Mouse (Mus musculus): ENCODE data around the gene Casp7.
A peak's percentile ranks its signal among the peaks of the same experiment; 100 is the strongest.
"Not testable (repeated sequence)": the region's sequence is repeated elsewhere in the genome, so short reads cannot be mapped to it uniquely, and the experiment has no call there.

Casp7 gene

GRCm38 (mm10) chr19:56386095-56386494, 10.8 kb upstream of the Casp7 start:
- no peak for DNase-seq

GRCm38 (mm10) chr19:56387726-56388302, 9.1 kb upstream of the Casp7 start:
- no peak for DNase-seq

- no peak for DNase-seq
Measured at GRCm38 (mm10) chr19:56389176-56389575, 7.8 kb upstream of the Casp7 start.

DNA sequence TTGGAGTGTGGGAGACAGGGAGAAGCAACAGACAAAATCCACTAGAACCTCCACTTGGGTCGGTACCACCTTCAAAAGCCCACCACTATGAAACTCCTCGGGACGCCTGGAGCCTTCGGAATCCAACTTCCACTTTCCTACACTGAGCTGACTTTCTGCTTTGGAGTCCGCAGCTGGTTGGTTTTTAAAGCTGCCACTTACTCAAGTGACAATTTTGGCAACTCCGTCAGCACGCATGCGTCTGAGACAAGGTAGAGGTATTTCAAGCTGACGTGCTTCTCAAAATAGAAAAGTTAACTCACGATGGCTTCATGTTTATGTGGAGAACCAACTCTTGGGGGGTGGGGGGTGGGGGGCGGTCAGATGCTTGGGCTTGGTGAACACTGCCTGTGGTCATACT, 7.0 kb upstream of the Casp7 start, which contains the start of gene Nrap:
Nrap (minus strand) TSS at position 159 of the 400 bp plus-strand sequence.
- no peak for DNase-seq

GRCm38 (mm10) chr19:56391307-56392046, 5.5 kb upstream of the Casp7 start:
- no peak for DNase-seq

DNA sequence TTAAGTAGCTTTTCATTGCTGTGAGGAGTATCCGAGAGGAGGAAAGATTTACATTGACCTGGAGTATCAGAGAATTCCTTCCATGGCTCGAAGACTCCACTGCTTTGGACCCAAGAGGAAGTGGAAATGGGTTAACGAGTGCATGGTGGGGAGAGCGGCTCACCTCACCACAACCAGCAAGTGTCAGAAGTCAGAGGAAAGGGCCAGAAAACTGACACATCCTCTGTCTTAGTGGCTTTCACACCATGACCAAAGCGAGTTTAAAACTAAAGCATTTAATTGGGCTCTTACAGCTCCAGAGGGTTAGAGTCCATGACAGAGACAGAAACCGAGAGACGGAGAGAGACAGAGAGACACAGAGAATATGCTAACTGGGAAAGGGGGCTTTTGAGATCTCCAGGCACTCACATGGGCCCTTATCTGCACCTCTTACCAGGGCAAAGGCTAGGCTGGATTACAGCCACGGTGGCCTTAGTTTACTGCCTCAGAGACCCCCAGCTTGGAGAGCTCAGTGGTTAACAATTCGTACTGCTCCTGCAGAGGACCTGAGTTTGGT, 3.5 kb upstream of the Casp7 start:
- DNase-seq, result no peak

GRCm38 (mm10) chr19:56395183-56395935, 1.6 kb upstream of the Casp7 start:
- DNase-seq, result no peak

- DNase-seq, result no peak
Measured at GRCm38 (mm10) chr19:56396227-56396626, 702 bp upstream of the Casp7 start.

- DNase-seq, result no peak
Measured at GRCm38 (mm10) chr19:56397663-56398527, 966 bp downstream of the Casp7 start.

GRCm38 (mm10) chr19:56398528-56398795, 1.5 kb downstream of the Casp7 start:
- DNase-seq, result no peak

DNA sequence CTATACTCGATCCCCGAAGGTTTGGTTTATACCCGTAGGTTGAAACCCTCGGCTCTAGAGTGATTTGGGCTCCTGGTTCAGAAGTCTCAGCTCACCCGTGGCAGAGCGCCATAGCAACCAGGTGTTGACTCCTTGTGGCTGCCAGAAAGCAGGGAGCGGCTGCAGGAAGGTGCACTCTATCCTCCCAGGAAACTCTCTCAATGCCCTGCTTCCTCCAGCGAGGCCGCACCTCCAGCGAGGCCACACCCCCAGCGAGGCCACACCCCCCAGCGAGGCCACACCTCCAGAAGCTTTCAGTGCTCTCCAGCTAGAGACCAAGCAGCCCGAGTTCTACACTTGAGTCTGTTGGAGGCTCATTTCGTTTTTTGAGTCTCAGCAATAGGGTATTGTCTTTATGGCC, 3.3 kb downstream of the Casp7 start:
- DNase-seq, result peak in 1 of 2 experiments; percentile 30

GRCm38 (mm10) chr19:56401864-56402263, 4.9 kb downstream of the Casp7 start:
- no peak for DNase-seq

- no peak for DNase-seq
Measured at GRCm38 (mm10) chr19:56405824-56406223, 8.9 kb downstream of the Casp7 start.

- no peak for DNase-seq
Measured at GRCm38 (mm10) chr19:56406581-56406980, 9.7 kb downstream of the Casp7 start.

- DNase-seq, result not testable (repeated sequence)
Measured at GRCm38 (mm10) chr19:56409884-56410283, 13.0 kb downstream of the Casp7 start.

- no peak for DNase-seq
Measured at GRCm38 (mm10) chr19:56418404-56418803, 21.5 kb downstream of the Casp7 start.

- no peak for DNase-seq
Measured at GRCm38 (mm10) chr19:56419452-56419851, 22.5 kb downstream of the Casp7 start.

- DNase-seq, result no peak
Measured at GRCm38 (mm10) chr19:56420345-56420744, 23.4 kb downstream of the Casp7 start.

DNA sequence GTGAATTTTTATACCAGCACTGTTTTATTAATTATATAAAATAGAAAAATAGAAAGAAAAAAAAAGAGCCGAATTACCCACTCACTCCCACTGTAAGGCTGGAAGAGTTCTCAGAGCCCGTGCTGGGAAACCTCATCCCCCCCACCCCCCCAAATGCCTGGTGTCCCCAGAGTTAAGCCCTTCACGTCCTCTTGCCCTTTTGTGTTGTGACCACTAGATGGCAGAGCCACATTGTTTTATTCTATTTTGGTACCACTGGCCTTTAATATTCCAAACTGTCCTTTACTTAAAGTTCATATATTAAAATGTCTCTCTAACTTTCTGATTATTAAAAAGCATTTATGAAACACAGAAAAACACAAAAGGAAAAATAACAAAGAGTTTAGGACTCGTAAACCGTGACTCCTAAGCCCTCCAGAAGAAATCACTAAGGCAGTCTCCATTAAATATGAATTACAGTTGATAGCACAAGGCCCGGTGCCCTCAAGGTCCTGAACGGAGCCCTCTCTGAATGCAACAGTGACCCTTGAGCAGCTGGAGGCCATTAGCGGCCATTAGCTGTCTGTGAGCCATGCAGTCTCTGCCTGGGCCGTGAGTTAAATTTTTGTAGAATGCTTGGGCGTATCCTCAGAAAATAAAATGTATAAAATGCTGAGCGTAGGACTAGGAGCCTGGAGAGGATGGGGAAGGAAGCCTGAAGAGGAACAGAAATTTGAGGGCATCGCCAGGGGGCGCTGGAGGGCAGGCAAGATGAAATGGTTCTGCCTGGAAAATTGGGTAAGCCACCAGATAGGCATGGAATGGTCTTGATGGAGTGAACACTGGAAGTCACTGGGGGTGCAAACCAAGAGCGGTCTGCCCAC, 25.8 kb downstream of the Casp7 start:
- peak; percentile 91 to 93 for DNase-seq

- DNase-seq, result no peak
Measured at GRCm38 (mm10) chr19:56423370-56423769, 26.4 kb downstream of the Casp7 start.

GRCm38 (mm10) chr19:56424606-56425395, 27.9 kb downstream of the Casp7 start:
- no peak for DNase-seq
